Mouse (Mus musculus) adrenal gland, postnatal 10 days (tissue): ENCODE results near the gene Slc16a2. TPM values are rescaled to one million over a fixed set of nuclear protein-coding genes. Genes with fewer than 3 reads are reported as not detected.

Source experiments
- DNase-seq: peaks from one replicate; pipeline ENCODE4 v3.0.0; 2021; ENCODE audit warnings: mixed read lengths
- long read RNA-seq, 2 experiments: library from polyadenylated mRNA; stranded (forward); transcript quantifications; one replicate each; pipeline ENCODE4 v2.0.0; 2021
- total RNA-seq, 2 experiments: library from RNA; stranded (reverse); gene quantifications; 2 replicates each; pipeline ENCODE4 v1.2.3; 2021

Gene Slc16a2
- total RNA-seq = 10 to 100 TPM; 41.8 to 56.6 TPM
- long read RNA-seq, experiment 1, full-length matches to known transcripts = 4 of 25 reads
- long read RNA-seq, experiment 1, partial matches to known transcripts = 2 of 25 reads
- long read RNA-seq, experiment 1, other reads (novel, unspliced or antisense) = 19 of 25 reads
- long read RNA-seq, experiment 2, full-length matches to known transcripts = 2 of 9 reads
- long read RNA-seq, experiment 2, partial matches to known transcripts = 2 of 9 reads
- long read RNA-seq, experiment 2, other reads (novel, unspliced or antisense) = 5 of 9 reads

- DNase-seq = peak; percentile 75
Measured at GRCm38 (mm10) chrX:103821832-103822196, at the start of gene Slc16a2. Gene Slc16a2, minus strand, starts transcription at chrX:103821983.

- no peak for DNase-seq
Measured at GRCm38 (mm10) chrX:103863502-103863901, 41.7 kb upstream of the Slc16a2 start.

- no peak for DNase-seq
Measured at GRCm38 (mm10) chrX:103862877-103863276, 41.1 kb upstream of the Slc16a2 start.

GRCm38 (mm10) chrX:103845266-103845665 is 23.5 kb upstream of the Slc16a2 start:
- peak; percentile 23 for DNase-seq

GRCm38 (mm10) chrX:103828836-103829235 is 7.1 kb upstream of the Slc16a2 start:
- no peak for DNase-seq

GRCm38 (mm10) chrX:103822271-103822811 is 558 bp upstream of the Slc16a2 start:
- DNase-seq = peak; percentile 75

- peak; percentile 3 for DNase-seq
Measured at GRCm38 (mm10) chrX:103821195-103821831, 470 bp downstream of the Slc16a2 start.

GRCm38 (mm10) chrX:103820307-103821194 is 1.2 kb downstream of the Slc16a2 start:
- peak; percentile 38 for DNase-seq

- DNase-seq = peak; percentile 16
Measured at GRCm38 (mm10) chrX:103819253-103819652, 2.5 kb downstream of the Slc16a2 start.

- no peak for DNase-seq
Measured at GRCm38 (mm10) chrX:103812690-103813089, 9.1 kb downstream of the Slc16a2 start.

GRCm38 (mm10) chrX:103810483-103810882 is 11.3 kb downstream of the Slc16a2 start:
- no peak for DNase-seq

GRCm38 (mm10) chrX:103806373-103806772 is 15.4 kb downstream of the Slc16a2 start:
- DNase-seq = no peak

GRCm38 (mm10) chrX:103796961-103797360 is 24.8 kb downstream of the Slc16a2 start:
- DNase-seq = no peak

GRCm38 (mm10) chrX:103795506-103795905 is 26.3 kb downstream of the Slc16a2 start:
- DNase-seq = no peak

GRCm38 (mm10) chrX:103791329-103791728 is 30.5 kb downstream of the Slc16a2 start:
- DNase-seq = no peak

- DNase-seq = peak; percentile 45
Measured at GRCm38 (mm10) chrX:103785681-103786080, 36.1 kb downstream of the Slc16a2 start.

- no peak for DNase-seq
Measured at GRCm38 (mm10) chrX:103776412-103776811, 45.4 kb downstream of the Slc16a2 start.

GRCm38 (mm10) chrX:103746197-103746596 is 75.6 kb downstream of the Slc16a2 start:
- DNase-seq = no peak

- no peak for DNase-seq
Measured at GRCm38 (mm10) chrX:103744171-103745039, 77.4 kb downstream of the Slc16a2 start.

- DNase-seq = no peak
Measured at GRCm38 (mm10) chrX:103742057-103742315, 79.8 kb downstream of the Slc16a2 start.

GRCm38 (mm10) chrX:103741215-103742056 is 80.3 kb downstream of the Slc16a2 start:
- DNase-seq = peak; percentile 77
